Comparison of ENCODE assay signal across 7 mouse cellular contexts in the genomic region with DNA sequence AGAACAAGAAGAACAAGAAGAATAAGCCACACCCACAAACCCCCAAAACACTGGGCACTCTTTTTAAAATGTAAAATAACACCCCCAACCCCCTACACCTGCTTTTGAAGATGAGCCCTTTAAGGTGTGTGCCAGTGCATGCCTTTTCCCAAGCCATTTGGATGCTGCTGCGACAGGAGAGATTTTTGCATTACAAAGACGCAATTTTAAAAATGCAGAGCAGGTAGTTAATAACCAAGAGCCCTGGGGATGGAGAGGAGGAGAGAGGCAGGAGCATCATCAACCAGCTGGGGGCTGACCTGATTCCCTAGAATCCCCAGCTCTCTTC. TPM values are rescaled to one million over a fixed set of nuclear protein-coding genes. Genes with fewer than 3 reads are reported as not detected.
A peak's percentile ranks its signal among the peaks of the same experiment; 100 is the strongest.
DNase-seq lines count a peak whose midpoint lies in the region; ATAC-seq and TF ChIP-seq lines count a peak whose summit lies in the region.

Gene Astn1, plus strand, starts transcription at position 310 of the 328 bp plus-strand sequence.

- H3K9ac ChIP-seq in forebrain, embryonic 15.5 days (replicated peaks): peak within 1 kb of the TSS; percentile 99

- H3K4me2 ChIP-seq in forebrain, embryonic 15.5 days (replicated peaks): peak within 1 kb of the TSS; percentile 79

- no peaks in the 10 kb centered on the region for H3K9me3 ChIP-seq in forebrain, embryonic 15.5 days

- intact Hi-C loops in left cerebral cortex, adult 2 months (cut with DNase I): loop anchor here (2.0 to 5.0 kb wide), 2 partner anchors 45 to 187 kb away; no protein-coding TSS in a partner anchor
- intact Hi-C loops in left cerebral cortex, postnatal 10 days (cut with DNase I): loop anchor here (5.0 kb wide), 1 partner anchor 150 kb away; no protein-coding TSS in a partner anchor

- peak within 1 kb of the TSS; percentile 98 for H3K27ac ChIP-seq in left cerebral cortex, adult 2 months
- H3K27ac ChIP-seq in forebrain, embryonic 15.5 days (replicated peaks): peak within 1 kb of the TSS; percentile 97
- peak within 1 kb of the TSS; percentile 93 for H3K27ac ChIP-seq in olfactory bulb, adult 2 months (ENCODE audit: insufficient read depth, low read depth, low read length)

- ATAC-seq in forebrain, embryonic 15.5 days (replicated peaks): no peak
- ATAC-seq in megakaryocyte-erythroid progenitor cell, adult 5-6 weeks (replicated peaks; ENCODE audit: low FRiP score, low TSS enrichment, poor library complexity, severe bottlenecking): no peak

- no peak for DNase-seq in left cerebral cortex, adult 2 months (ENCODE audit: extremely low spot score in 1 of 2, low spot score in 2 of 2)
- DNase-seq in left cerebral cortex, adult 11 months (ENCODE audit: low spot score): no peak
- no peak for DNase-seq in left cerebral cortex, postnatal 10 days (ENCODE audit: extremely low spot score in 1 of 2, low spot score in 2 of 2)
- no peak for DNase-seq in kidney, adult 8-10 months

- H3K27me3 ChIP-seq in forebrain, embryonic 15.5 days: no peaks in the 10 kb centered on the region

- TF ChIP-seq CTCF in left cerebral cortex, adult 2 months (IDR thresholded peaks at IDR 0.05): no peak
- no peak for TF ChIP-seq CTCF in olfactory bulb, adult 2 months (IDR thresholded peaks at IDR 0.05; ENCODE audit: insufficient read depth, low read depth, low read length)

- WGBS in forebrain, embryonic 15.5 days: 2% methylated on average over 2 of the region's 2 CpGs
- WGBS in olfactory bulb, adult 2 months: 3% methylated on average over 2 of the region's 2 CpGs

- H3K4me1 ChIP-seq in forebrain, embryonic 15.5 days: peaks cover 42% of the 10 kb centered on the region
- peaks cover 2% of the 10 kb centered on the region; the same call in 1 of the 2 replicates for H3K4me1 ChIP-seq in olfactory bulb, adult 2 months (ENCODE audit: control insufficient read depth, insufficient read depth, low read length)

- no peaks in the 10 kb centered on the region for H3K36me3 ChIP-seq in forebrain, embryonic 15.5 days

- TF ChIP-seq POLR2A in olfactory bulb, adult 2 months (IDR thresholded peaks at IDR 0.05; ENCODE audit: insufficient read depth, low read depth, low read length): no peak

- H3K4me3 ChIP-seq in left cerebral cortex, adult 2 months: peak within 1 kb of the TSS; percentile 80
- H3K4me3 ChIP-seq in forebrain, embryonic 15.5 days: peak within 1 kb of the TSS; percentile 84
- peak within 1 kb of the TSS; percentile 58 for H3K4me3 ChIP-seq in olfactory bulb, adult 2 months (ENCODE audit: insufficient read depth, low read depth, low read length)

RNA-seq across cellular contexts. Expression of gene Astn1, which starts in this region (rescaled TPM):
- 100 to 1,000 TPM; 193 to 196 TPM for total RNA-seq in left cerebral cortex, adult 2 months (2021)
- 34.5 and 35.2 TPM in 2 replicates for polyA plus RNA-seq in forebrain, embryonic 15.5 days (2015; fragmentation: Nextera tagmentation; extraction: Ambion mirVana)
- total RNA-seq in left cerebral cortex, postnatal 10 days (2021): 100 to 1,000 TPM; 195 to 199 TPM
- 178 and 202 TPM in 2 replicates for polyA plus RNA-seq in olfactory bulb, adult 2 months (2012; ENCODE audit: insufficient read depth, insufficient read length, low replicate concordance, missing spikeins)
- total RNA-seq in megakaryocyte-erythroid progenitor cell, adult 5-6 weeks (2014; fragmentation: Nextera tagmentation): not detected in 2 replicates
- not detected in 2 replicates for total RNA-seq in megakaryocyte-erythroid progenitor cell, adult 5-6 weeks (2017)

Comparison
In these comparisons a context has a peak if more than half of its experiments do, and no peak if none do; other contexts are left out.
1. RNA of gene Astn1 (total RNA-seq): 195 to 199 TPM in left cerebral cortex, postnatal 10 days and 193 to 196 TPM in left cerebral cortex, adult 2 months; not detected in megakaryocyte-erythroid progenitor cell, adult 5-6 weeks; every median in the first group is over 100 times any median in the second.
2. Peak in every context shown above with its lines, with median percentiles within 50 percentile points of each other: H3K27ac ChIP-seq and H3K4me3 ChIP-seq.